Mouse (Mus musculus) frontal cortex, adult 2 months (tissue): ENCODE measurements around the gene Tnfrsf19. TPM values are rescaled to one million over a fixed set of nuclear protein-coding genes. Genes with fewer than 3 reads are reported as not detected.

Experiments
- DNase-seq, 2 experiments: peaks; one replicate each; pipeline ENCODE4 v3.0.0; 2022; ENCODE audit warnings: low spot score in 1 of 2; ENCODE audit errors: extremely low spot score in 1 of 2
- polyA plus RNA-seq: library from polyadenylated mRNA; depleted of rRNA; stranded (reverse); fragments of >200 nt; gene quantifications from 2 replicates; pipeline ENCODE4 v1.2.3, GENCODE M21; 2012; rRNA removed

The Tnfrsf19 gene
- polyA plus RNA-seq, 1 experiment, result 54.9 TPM

- DNase-seq, result no peak
Measured at GRCm38 (mm10) chr14:60975736-60976135, 70.6 kb downstream of the Tnfrsf19 start.

- DNase-seq, result no peak
Measured at GRCm38 (mm10) chr14:60970961-60971360, 75.3 kb downstream of the Tnfrsf19 start.

- no peak for DNase-seq
Measured at GRCm38 (mm10) chr14:60966061-60966460, 80.2 kb downstream of the Tnfrsf19 start.

- DNase-seq, result no peak
Measured at GRCm38 (mm10) chr14:60964016-60964810, 82.1 kb downstream of the Tnfrsf19 start.

GRCm38 (mm10) chr14:60957611-60958157 is 88.6 kb downstream of the Tnfrsf19 start:
- DNase-seq, result no peak

- DNase-seq, result no peak
Measured at GRCm38 (mm10) chr14:60937481-60938039, 108.7 kb downstream of the Tnfrsf19 start.

- DNase-seq, result no peak
Measured at GRCm38 (mm10) chr14:60935705-60936104, 110.6 kb downstream of the Tnfrsf19 start.

- no peak for DNase-seq
Measured at GRCm38 (mm10) chr14:60926011-60926410, 120.3 kb downstream of the Tnfrsf19 start.

GRCm38 (mm10) chr14:60916661-60917060 is 129.6 kb downstream of the Tnfrsf19 start:
- no peak for DNase-seq

Other genes with a start within 250 kb of the Tnfrsf19 start
- 11.0 and 11.9 TPM in 2 replicates for gene Sacs, start 92.0 kb upstream of the Tnfrsf19 start, polyA plus RNA-seq
- 0.71 and 1.4 TPM in 2 replicates for gene Sgcg, start 212.0 kb upstream of the Tnfrsf19 start, polyA plus RNA-seq